Mouse (Mus musculus) cerebellum, postnatal 10 days (tissue): Measurements from ENCODE around the gene Rhbg.
A peak's percentile ranks its signal among the peaks of the same experiment; 100 is the strongest.

ENCODE experiments used
- DNase-seq, 2 experiments: peaks; one replicate each; pipeline ENCODE4 v3.0.0; 2021; ENCODE audit warnings: mixed read lengths in 2 of 2

Rhbg gene

GRCm38 (mm10) chr3:88206901-88207371, 47.6 kb downstream of the Rhbg start:
- DNase-seq, result peak; percentile 78 to 79

GRCm38 (mm10) chr3:88206500-88206899, 48.0 kb downstream of the Rhbg start:
- DNase-seq, result peak; percentile 45 to 48

GRCm38 (mm10) chr3:88205563-88206491, 48.7 kb downstream of the Rhbg start:
- DNase-seq, result peak; percentile 51 to 59

- DNase-seq, result peak; percentile 37 to 45
Observed at GRCm38 (mm10) chr3:88205176-88205562, 49.3 kb downstream of the Rhbg start.

GRCm38 (mm10) chr3:88204751-88205150, 49.8 kb downstream of the Rhbg start:
- no peak for DNase-seq

GRCm38 (mm10) chr3:88203999-88204700, 50.4 kb downstream of the Rhbg start:
- peak; percentile 20 to 36 for DNase-seq

- DNase-seq, result peak; percentile 72 to 74
Observed at GRCm38 (mm10) chr3:88203456-88203855, 51.1 kb downstream of the Rhbg start.

GRCm38 (mm10) chr3:88202986-88203385, 51.5 kb downstream of the Rhbg start:
- DNase-seq, result peak; percentile 55 to 57

GRCm38 (mm10) chr3:88201640-88202039, 52.9 kb downstream of the Rhbg start:
- no peak for DNase-seq

GRCm38 (mm10) chr3:88200972-88201330, 53.6 kb downstream of the Rhbg start:
- DNase-seq, result peak; percentile 69 to 75

GRCm38 (mm10) chr3:88200161-88200971, 54.1 kb downstream of the Rhbg start:
- DNase-seq, result peak; percentile 63 to 76

- no peak for DNase-seq
Observed at GRCm38 (mm10) chr3:88199541-88200110, 54.9 kb downstream of the Rhbg start.

GRCm38 (mm10) chr3:88198505-88199020, 55.9 kb downstream of the Rhbg start:
- no peak for DNase-seq

- DNase-seq, result no peak
Observed at GRCm38 (mm10) chr3:88197741-88198504, 56.6 kb downstream of the Rhbg start.
